Mouse (Mus musculus) spleen, postnatal 14 days (tissue): Measurements from ENCODE around the gene Kbtbd7.
"Not testable (repeated sequence)": the region's sequence is repeated elsewhere in the genome, so short reads cannot be mapped to it uniquely, and the experiment has no call there.

Experiments used
- DNase-seq, 2 experiments: peaks; one replicate each; pipeline ENCODE4 v3.0.0; 2021 to 2022; ENCODE audit warnings: low spot score in 2 of 2

Kbtbd7 gene

DNA sequence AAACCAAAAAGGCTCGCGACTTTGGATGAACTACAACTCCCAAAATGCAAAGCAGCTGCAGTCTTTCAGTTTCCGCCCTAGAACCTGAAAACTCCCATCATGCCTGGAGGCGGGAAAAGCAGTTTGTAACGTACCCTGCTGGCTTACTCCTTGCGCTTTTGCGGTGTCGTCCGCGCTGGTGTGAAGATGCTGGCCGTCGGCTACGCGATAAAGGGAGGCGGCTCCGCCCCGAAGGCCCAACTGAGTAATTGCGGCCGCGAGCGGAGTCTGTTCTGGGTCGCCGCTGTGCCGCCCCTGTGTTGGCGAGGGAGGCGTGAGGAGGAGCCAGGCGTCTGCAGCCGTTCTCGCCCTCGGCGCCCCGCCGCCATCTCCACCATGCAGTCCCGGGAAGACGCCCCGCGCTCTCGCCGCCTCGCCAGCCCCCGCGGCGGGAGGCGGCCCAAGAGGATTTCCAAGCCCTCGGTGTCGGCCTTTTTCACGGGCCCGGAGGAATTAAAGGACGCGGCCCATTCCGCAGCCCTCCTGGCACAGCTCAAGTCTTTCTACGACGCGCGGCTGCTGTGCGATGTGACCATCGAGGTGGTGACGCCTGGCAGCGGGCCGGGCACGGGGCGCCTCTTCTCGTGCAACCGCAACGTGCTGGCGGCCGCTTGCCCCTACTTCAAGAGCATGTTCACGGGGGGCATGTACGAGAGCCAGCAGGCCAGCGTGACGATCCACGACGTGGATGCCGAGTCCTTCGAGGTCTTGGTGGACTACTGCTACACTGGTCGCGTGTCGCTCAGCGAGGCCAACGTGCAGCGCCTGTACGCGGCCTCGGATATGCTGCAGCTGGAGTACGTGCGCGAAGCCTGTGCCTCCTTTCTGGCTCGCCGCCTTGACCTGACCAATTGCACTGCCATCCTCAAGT lies 25.6 kb downstream of the Kbtbd7 start, which contains the start of gene Kbtbd6:
TSS of gene Kbtbd6 (plus strand) at position 155 of the 910 bp plus-strand sequence.
- DNase-seq = peak; percentile 64 to 75

GRCm38 (mm10) chr14:79452591-79452934 lies 26.3 kb downstream of the Kbtbd7 start:
- not testable (repeated sequence) for DNase-seq

GRCm38 (mm10) chr14:79460401-79460800 lies 34.1 kb downstream of the Kbtbd7 start:
- no peak for DNase-seq

GRCm38 (mm10) chr14:79460988-79461387 lies 34.7 kb downstream of the Kbtbd7 start:
- DNase-seq = no peak

GRCm38 (mm10) chr14:79465623-79466022 lies 39.3 kb downstream of the Kbtbd7 start:
- no peak for DNase-seq

GRCm38 (mm10) chr14:79467621-79468020 lies 41.3 kb downstream of the Kbtbd7 start:
- DNase-seq = peak in 1 of 2 experiments; percentile 42

GRCm38 (mm10) chr14:79473384-79473783 lies 47.1 kb downstream of the Kbtbd7 start:
- DNase-seq = no peak
